Mouse (Mus musculus): ENCODE data around the gene Dync1li1. TPM values are rescaled to one million over a fixed set of nuclear protein-coding genes. Genes with fewer than 3 reads are reported as not detected.

Dync1li1 gene
- total and polyA plus RNA-seq, 3 experiments, result 38.1 to 57.0 (median 43.6) TPM

GRCm38 (mm10) chr9:114668047-114668446 is 20.5 kb upstream of the Dync1li1 start:
- in situ Hi-C loops (cut with MboI; ENCODE audit: low pct_ligation_motif_present, low pct_unique_long_range_greater_than_20kb, low sequenced_read_pairs), result no loop called here
- DNase-seq (ENCODE audit: extremely low read depth), result no peak
- H3K4me3 ChIP-seq (replicated peaks in 1 of 3; ENCODE audit: low read depth in 2 of 3, low read length in 2 of 3, poor library complexity in 1 of 3), result no peak overlapping the region
- H3K9ac ChIP-seq (ENCODE audit: insufficient read depth, low read depth), result no peak overlapping the region
- dilution Hi-C loops (cut with MboI; ENCODE audit: extremely low pct_ligation_motif_present, extremely low pct_unique_long_range_greater_than_20kb, low sequenced_read_pairs), result no loop called here
- peaks cover 4 to 23% of the 10 kb centered on the region in 2 experiments; a peak in 2 of 4 replicates for H3K4me1 ChIP-seq (ENCODE audit: control insufficient read depth in 1 of 2, insufficient read depth in 2 of 2)
- 0 out of 2 replicates have a peak, but pooled peaks have one; percentile 18 for TF ChIP-seq ETS1 (conservative IDR thresholded peaks at IDR 0.05; ENCODE audit: low read depth, low read length)
- TF ChIP-seq USF2 (conservative IDR thresholded peaks at IDR 0.05; ENCODE audit: low read depth, low read length), result no peak
- H3K27me3 ChIP-seq (replicated peaks), result no peaks in the 10 kb centered on the region
- no peak overlapping the region for H3K27ac ChIP-seq (ENCODE audit: insufficient read depth, low read depth)
- no peaks in the 10 kb centered on the region for H3K79me2 ChIP-seq (replicated peaks; ENCODE audit: control insufficient read depth, extremely low read depth, insufficient read depth, poor library complexity, severe bottlenecking)
- H3K4me2 ChIP-seq (ENCODE audit: insufficient read depth, low read depth, poor library complexity, severe bottlenecking), result no peak overlapping the region
- H3K36me3 ChIP-seq (replicated peaks in 1 of 2; ENCODE audit: control insufficient read depth in 1 of 2, insufficient read depth in 1 of 2, low read length in 1 of 2), result no peaks in the 10 kb centered on the region
- peaks cover 6% of the 10 kb centered on the region for H3K9me3 ChIP-seq (replicated peaks; ENCODE audit: low read length)

GRCm38 (mm10) chr9:114669011-114669410 is 19.6 kb upstream of the Dync1li1 start:
- Histone ChIP-seq H3K9ac (ENCODE audit: insufficient read depth, low read depth) (no peak overlapping the region), H3K4me1 (ENCODE audit: control insufficient read depth in 1 of 2, insufficient read depth in 2 of 2) (peaks cover 4 to 31% of the 10 kb centered on the region in 2 experiments; a peak in 2 of 4 replicates), H3K27ac (ENCODE audit: insufficient read depth, low read depth) (no peak overlapping the region), H3K79me2 (replicated peaks; ENCODE audit: control insufficient read depth, extremely low read depth, insufficient read depth, poor library complexity, severe bottlenecking) (no peaks in the 10 kb centered on the region), H3K4me2 (ENCODE audit: insufficient read depth, low read depth, poor library complexity, severe bottlenecking) (no peak overlapping the region), H3K4me3 (replicated peaks in 1 of 3; ENCODE audit: low read depth in 2 of 3, low read length in 2 of 3, poor library complexity in 1 of 3) (no peak overlapping the region), H3K27me3 (replicated peaks) (no peaks in the 10 kb centered on the region), H3K36me3 (replicated peaks in 1 of 2; ENCODE audit: control insufficient read depth in 1 of 2, insufficient read depth in 1 of 2, low read length in 1 of 2) (no peaks in the 10 kb centered on the region), H3K9me3 (replicated peaks; ENCODE audit: low read length) (peaks cover 6% of the 10 kb centered on the region)
- TF ChIP-seq IRF4 (IDR thresholded peaks at IDR 0.05; ENCODE audit: low read depth, low read length) (no peak), SIN3A (IDR thresholded peaks at IDR 0.05; ENCODE audit: low read length) (no peak), EP300 (IDR thresholded peaks at IDR 0.05; ENCODE audit: low read length) (no peak), MEF2A (IDR thresholded peaks at IDR 0.05; ENCODE audit: borderline replicate concordance, low read depth, low read length) (no peak), PAX5 (IDR thresholded peaks at IDR 0.05; ENCODE audit: low read length) (no peak), KAT2A (IDR thresholded peaks at IDR 0.05; ENCODE audit: insufficient replicate concordance, low read length) (no peak), TBP (conservative IDR thresholded peaks at IDR 0.05; ENCODE audit: low read depth, low read length) (no peak), USF2 (conservative IDR thresholded peaks at IDR 0.05; ENCODE audit: low read depth, low read length) (no peak), HCFC1 (IDR thresholded peaks at IDR 0.05; ENCODE audit: low read depth, low read length) (no peak), ZMIZ1 (IDR thresholded peaks at IDR 0.05; ENCODE audit: low read depth, low read length) (no peak), TCF12 (IDR thresholded peaks at IDR 0.05; ENCODE audit: low read depth, low read length) (no peak), CTCF (conservative IDR thresholded peaks at IDR 0.05 in 1 of 2, IDR thresholded peaks at IDR 0.05 in 1 of 2; ENCODE audit: low read depth in 2 of 2, low read length in 2 of 2) (no peak)
- in situ Hi-C loops (cut with MboI; ENCODE audit: low pct_ligation_motif_present, low pct_unique_long_range_greater_than_20kb, low sequenced_read_pairs), result no loop called here
- dilution Hi-C loops (cut with MboI; ENCODE audit: extremely low pct_ligation_motif_present, extremely low pct_unique_long_range_greater_than_20kb, low sequenced_read_pairs), result no loop called here
- no peak for DNase-seq (ENCODE audit: extremely low read depth)

GRCm38 (mm10) chr9:114671946-114672345 is 16.6 kb upstream of the Dync1li1 start:
- in situ Hi-C loops (cut with MboI; ENCODE audit: low pct_ligation_motif_present, low pct_unique_long_range_greater_than_20kb, low sequenced_read_pairs) (no loop called here), dilution Hi-C loops (cut with MboI; ENCODE audit: extremely low pct_ligation_motif_present, extremely low pct_unique_long_range_greater_than_20kb, low sequenced_read_pairs) (no loop called here)
- Histone ChIP-seq H3K27me3 (replicated peaks) (no peaks in the 10 kb centered on the region), H3K27ac (ENCODE audit: insufficient read depth, low read depth) (no peak overlapping the region), H3K36me3 (replicated peaks in 1 of 2; ENCODE audit: control insufficient read depth in 1 of 2, insufficient read depth in 1 of 2, low read length in 1 of 2) (no peaks in the 10 kb centered on the region), H3K4me3 (replicated peaks in 1 of 3; ENCODE audit: low read depth in 2 of 3, low read length in 2 of 3, poor library complexity in 1 of 3) (no peak overlapping the region), H3K9ac (ENCODE audit: insufficient read depth, low read depth) (no peak overlapping the region), H3K4me1 (ENCODE audit: control insufficient read depth in 1 of 2, insufficient read depth in 2 of 2) (peaks cover 4 to 31% of the 10 kb centered on the region in 2 experiments; a peak in 2 of 4 replicates), H3K4me2 (ENCODE audit: insufficient read depth, low read depth, poor library complexity, severe bottlenecking) (no peak overlapping the region), H3K9me3 (replicated peaks; ENCODE audit: low read length) (peaks cover 6% of the 10 kb centered on the region), H3K79me2 (replicated peaks; ENCODE audit: control insufficient read depth, extremely low read depth, insufficient read depth, poor library complexity, severe bottlenecking) (no peaks in the 10 kb centered on the region)
- TF ChIP-seq TBP (conservative IDR thresholded peaks at IDR 0.05; ENCODE audit: low read depth, low read length), result no peak
- no peak for TF ChIP-seq MYC (IDR thresholded peaks at IDR 0.05; ENCODE audit: low read depth, low read length)
- TF ChIP-seq JUN (IDR thresholded peaks at IDR 0.05; ENCODE audit: insufficient read depth, low read depth, low read length), result no peak
- no peak for TF ChIP-seq USF1 (IDR thresholded peaks at IDR 0.05; ENCODE audit: low read depth, low read length)
- TF ChIP-seq CHD2 (IDR thresholded peaks at IDR 0.05; ENCODE audit: low read length), result no peak
- no peak for TF ChIP-seq POLR2A (IDR thresholded peaks at IDR 0.05; ENCODE audit: low read depth, low read length)
- no peak for TF ChIP-seq NELFE (IDR thresholded peaks at IDR 0.05; ENCODE audit: low read depth, low read length)
- no peak for TF ChIP-seq ZKSCAN1 (IDR thresholded peaks at IDR 0.05; ENCODE audit: borderline replicate concordance, low read depth, low read length)
- TF ChIP-seq NRF1 (IDR thresholded peaks at IDR 0.05; ENCODE audit: low read depth, low read length), result no peak
- no peak for TF ChIP-seq ETS1 (conservative IDR thresholded peaks at IDR 0.05; ENCODE audit: low read depth, low read length)
- TF ChIP-seq ZC3H11A (IDR thresholded peaks at IDR 0.05; ENCODE audit: low read depth, low read length), result no peak
- no peak for TF ChIP-seq E2F4 (IDR thresholded peaks at IDR 0.05; ENCODE audit: insufficient replicate concordance, low read depth, low read length)
- TF ChIP-seq GABPA (IDR thresholded peaks at IDR 0.05; ENCODE audit: insufficient replicate concordance, low read depth, low read length), result no peak
- peak; percentile 21 for DNase-seq (ENCODE audit: extremely low read depth)

All from CH12.LX (cell line).